In the genomic region with DNA sequence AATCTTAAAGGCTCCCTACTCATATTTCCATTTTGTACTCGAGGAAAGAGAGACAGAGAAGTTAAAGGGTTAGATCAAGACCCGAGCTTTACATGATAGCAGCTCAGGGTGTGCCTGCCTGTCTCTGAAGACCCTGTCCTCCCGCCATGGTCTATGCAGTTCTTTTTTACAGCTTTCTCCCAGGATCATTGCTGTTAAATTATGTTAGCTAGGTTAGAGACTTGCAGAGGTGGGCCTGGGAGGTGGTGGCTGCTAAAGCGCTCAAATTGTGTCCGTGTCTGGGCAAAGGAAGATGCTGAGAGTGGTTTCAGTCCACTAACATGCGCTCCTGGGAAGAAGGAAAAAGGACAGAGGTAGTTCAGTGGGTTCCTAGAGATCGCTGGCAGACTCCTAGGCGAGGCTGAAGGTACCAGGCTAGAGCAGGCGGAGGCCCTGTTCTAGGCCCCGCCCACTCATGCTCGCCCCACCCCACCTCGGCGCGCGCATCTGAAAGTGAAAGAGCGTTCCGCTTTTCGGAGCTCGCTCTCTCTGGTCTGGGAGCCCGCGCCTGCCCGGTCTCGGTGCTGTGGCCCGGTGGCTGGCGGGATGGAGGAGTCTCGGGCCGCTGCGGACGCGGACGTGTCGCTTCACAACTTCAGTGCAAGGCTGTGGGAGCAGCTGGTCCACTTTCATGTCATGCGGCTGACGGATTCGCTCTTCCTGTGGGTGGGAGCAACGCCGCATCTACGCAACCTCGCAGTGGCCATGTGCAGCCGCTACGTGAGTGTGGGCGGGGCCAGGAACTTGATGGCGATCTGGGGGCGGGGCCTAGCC, we compare ENCODE assay signal across 1 mouse cellular context.
TF ChIP-seq lines count a peak whose summit lies in the region.

Psmg4 (plus strand) TSS at position 474 of the 813 bp plus-strand sequence.

TF ChIP-seq in CH12.LX, 34 proteins besides CTCF, POLR2A, EP300 and RAD21 (continued from another document):
- TF ChIP-seq MAX (IDR thresholded peaks at IDR 0.05; ENCODE audit: low read length) (0 out of 2 replicates have a peak, but pooled peaks have one; percentile 53), IRF4 (IDR thresholded peaks at IDR 0.05; ENCODE audit: low read depth, low read length) (peak; percentile 71; the same call in 1 of the 2 replicates), NELFE (IDR thresholded peaks at IDR 0.05; ENCODE audit: low read depth, low read length) (peak; percentile 72; the same call in 1 of the 2 replicates), HCFC1 (IDR thresholded peaks at IDR 0.05; ENCODE audit: low read depth, low read length) (peak; percentile 79), MAFK (IDR thresholded peaks at IDR 0.05; ENCODE audit: insufficient replicate concordance, low read length) (no peak), JUND (conservative IDR thresholded peaks at IDR 0.05; ENCODE audit: low read depth, low read length) (no peak)
